Mouse (Mus musculus): ENCODE data around the gene Gm5565. TPM values are rescaled to one million over a fixed set of nuclear protein-coding genes. Genes with fewer than 3 reads are reported as not detected.
"Not testable (repeated sequence)": the region's sequence is repeated elsewhere in the genome, so short reads cannot be mapped to it uniquely, and the experiment has no call there.

Gene Gm5565
- total RNA-seq (2017) = not detected in 2 replicates

- not testable (repeated sequence) for ATAC-seq (ENCODE audit: extremely low read depth, insufficient number of reproducible peaks, low FRiP score, poor library complexity, severe bottlenecking)
These were observed at the start of gene Gm5565 for GRCm38 (mm10) chr5:146160439-146160838. Gm5565 (minus strand) TSS chr5:146160539.

DNA sequence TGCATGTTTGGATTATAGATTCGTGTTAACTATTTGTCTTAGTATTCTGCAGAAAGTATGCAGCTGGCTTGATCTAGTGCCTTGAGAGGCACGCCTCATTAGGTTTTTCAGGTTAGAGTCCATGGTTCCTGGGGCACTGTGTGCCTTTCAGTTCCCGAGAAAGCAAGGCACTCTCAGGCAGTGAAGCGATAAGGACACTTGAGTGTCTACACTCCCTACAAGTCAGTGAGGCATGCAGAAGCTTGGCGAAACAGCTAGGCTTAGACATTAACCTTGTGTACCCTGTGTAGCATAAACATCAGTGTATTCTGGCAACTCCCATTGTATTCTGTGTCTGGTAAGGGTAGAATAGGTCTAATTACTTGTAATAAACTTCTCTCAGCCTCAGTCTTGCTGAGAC lies 45.2 kb upstream of the Gm5565 start:
- ATAC-seq (ENCODE audit: extremely low read depth, insufficient number of reproducible peaks, low FRiP score, poor library complexity, severe bottlenecking) = no peak

GRCm38 (mm10) chr5:146203921-146204320 lies 43.6 kb upstream of the Gm5565 start:
- ATAC-seq (ENCODE audit: extremely low read depth, insufficient number of reproducible peaks, low FRiP score, poor library complexity, severe bottlenecking) = no peak

DNA sequence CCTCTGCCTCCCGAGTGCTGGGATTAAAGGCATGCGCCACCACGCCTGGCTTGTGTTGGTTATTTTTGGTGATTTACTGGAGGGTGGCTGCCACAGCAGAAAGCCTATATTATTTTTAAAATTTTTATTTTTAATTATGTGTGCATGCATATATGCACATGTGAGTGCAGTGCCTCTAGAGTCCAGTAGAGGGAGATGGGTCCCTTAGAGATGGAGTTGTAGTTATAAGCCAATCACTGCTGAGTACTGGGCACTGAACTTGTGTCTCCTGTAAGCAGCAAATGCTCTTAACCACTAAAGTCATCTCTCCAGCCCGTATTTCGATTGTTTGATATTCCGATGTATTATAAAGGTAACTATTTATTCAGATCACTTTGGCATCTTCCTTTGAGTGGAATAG lies 40.2 kb upstream of the Gm5565 start:
- ATAC-seq (ENCODE audit: extremely low read depth, insufficient number of reproducible peaks, low FRiP score, poor library complexity, severe bottlenecking) = no peak

DNA sequence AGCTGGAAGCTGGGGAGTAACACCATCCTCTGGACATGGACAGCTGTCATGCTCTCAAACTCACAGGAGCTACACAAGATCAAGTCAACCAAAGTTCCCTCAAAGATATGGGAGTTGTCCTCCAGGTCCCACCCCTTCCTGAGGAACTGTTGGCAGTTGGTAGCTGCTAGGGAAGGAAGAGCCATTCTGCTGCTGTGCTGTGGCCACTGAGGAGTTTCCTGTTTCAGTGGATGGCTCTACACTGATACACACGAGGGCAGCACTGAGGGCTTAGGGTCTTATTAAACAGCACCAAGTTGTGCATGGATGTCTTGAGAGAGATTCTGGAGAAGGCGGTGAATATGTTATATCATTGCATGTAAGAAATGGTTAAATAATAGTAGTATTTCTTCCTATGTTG lies 39.2 kb upstream of the Gm5565 start:
- ATAC-seq (ENCODE audit: extremely low read depth, insufficient number of reproducible peaks, low FRiP score, poor library complexity, severe bottlenecking) = no peak

DNA sequence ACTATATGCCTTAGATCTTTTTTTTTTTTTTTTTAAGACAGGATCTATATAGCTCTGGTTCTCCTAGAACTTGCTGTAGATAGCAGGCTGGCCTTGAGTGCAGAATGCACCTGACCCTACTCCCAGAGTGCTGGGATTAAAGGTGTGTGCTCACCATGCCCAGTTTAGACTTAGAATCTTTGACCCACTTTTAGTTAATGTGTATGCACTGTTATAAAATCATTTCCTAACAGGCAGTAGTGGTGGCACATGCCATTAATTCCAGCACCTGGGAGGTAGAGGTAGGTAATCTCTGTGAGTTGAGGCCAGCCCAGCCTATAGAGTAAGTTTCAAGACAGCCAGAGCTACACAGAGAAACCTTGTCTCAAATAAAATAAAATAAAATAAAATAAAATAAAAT lies 38.7 kb upstream of the Gm5565 start:
- ATAC-seq (ENCODE audit: extremely low read depth, insufficient number of reproducible peaks, low FRiP score, poor library complexity, severe bottlenecking) = no peak

DNA sequence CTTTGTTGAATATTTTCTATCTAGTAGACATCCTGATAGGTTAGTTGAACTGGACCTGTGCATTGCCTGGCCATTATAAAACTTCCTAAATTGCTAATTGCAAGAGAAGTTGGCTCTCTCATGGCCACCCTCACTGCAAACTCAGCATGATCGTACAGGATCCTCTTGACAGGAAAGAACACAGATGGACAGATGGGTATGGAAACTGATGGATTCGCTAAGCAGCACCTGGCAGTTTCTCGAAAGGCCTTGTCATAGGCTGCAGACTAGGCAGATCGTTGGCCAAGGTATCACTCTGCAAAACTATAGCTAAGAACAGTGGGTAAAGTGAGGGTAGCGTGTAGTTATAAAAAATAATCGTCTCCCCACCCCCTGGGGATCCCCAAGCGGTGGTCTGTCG lies 33.0 kb upstream of the Gm5565 start:
- ATAC-seq (ENCODE audit: extremely low read depth, insufficient number of reproducible peaks, low FRiP score, poor library complexity, severe bottlenecking) = no peak

DNA sequence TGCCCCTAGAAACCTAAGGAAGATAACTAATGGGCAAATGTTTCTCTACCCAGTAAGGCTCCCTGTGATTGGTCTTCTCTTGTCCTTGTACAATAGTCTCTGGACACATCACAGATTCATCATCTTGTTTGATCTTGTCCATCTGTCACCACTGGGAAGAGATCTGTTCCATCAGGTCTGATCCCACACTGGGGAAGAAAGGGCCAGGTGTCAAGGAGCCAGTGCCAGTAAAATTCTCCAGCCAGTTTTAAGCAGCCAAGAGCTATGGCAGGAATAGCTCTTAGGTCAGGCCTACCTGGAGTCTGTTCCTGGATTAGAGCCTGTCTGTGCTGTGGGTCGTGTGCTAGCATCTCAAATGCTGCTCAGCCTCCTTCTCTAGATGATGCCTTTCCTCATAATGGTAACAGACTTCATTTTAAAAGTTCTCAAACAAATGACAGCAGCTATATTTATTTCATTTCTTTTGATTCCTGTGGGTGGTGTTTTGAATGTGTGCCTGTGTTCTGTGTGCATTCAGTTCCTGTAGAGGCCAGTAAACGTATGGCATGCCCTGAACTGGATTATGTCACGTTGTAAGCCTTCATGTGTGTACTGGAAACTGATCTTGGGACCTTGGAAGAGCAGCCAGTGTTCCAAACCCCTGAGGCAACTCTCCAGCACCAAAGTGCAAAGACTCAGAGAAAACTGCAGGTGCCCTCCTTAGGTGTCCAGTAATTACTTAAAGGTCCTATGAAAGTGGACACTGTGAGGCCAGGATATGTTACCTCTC lies 30.3 kb upstream of the Gm5565 start:
- ATAC-seq (ENCODE audit: extremely low read depth, insufficient number of reproducible peaks, low FRiP score, poor library complexity, severe bottlenecking) = no peak

DNA sequence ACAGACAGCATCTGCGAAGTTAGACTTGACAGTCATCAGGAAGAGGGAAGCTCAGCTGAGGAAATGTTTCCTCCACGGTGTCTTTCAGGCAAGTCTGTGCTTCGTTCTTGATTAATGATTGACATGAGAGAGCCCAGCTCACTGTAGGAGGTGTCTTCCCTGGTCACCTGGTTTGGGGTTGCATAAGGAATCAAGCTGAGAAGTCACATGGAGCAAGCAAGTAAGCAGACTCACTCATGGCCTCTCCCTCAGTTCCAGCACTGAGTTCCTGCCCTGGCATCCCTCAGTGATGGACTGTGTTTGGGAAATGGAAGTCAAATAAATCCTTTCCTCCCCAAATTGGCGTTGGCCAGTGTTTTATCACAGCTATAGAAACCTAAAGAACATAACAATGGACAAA lies 29.8 kb upstream of the Gm5565 start:
- no peak for ATAC-seq (ENCODE audit: extremely low read depth, insufficient number of reproducible peaks, low FRiP score, poor library complexity, severe bottlenecking)

DNA sequence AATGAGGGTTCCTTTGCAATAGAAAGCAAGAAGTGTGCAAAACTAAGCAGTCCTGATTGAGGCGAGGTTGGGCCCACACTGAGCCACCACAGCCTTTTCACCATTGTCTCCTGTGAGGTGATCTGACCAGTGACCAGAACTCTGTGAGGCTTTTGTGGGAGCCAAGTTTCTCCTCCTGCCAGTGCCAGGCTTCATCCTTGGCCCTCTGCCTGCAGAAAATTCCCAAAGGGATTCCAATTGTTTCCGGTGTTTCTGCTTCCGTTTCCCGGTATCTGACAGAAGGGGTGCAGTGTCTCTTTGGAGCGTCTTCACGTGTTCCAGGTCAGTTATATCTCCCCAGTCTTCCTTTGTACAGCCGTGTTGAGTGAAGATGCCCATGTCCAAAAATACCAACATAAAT lies 28.4 kb upstream of the Gm5565 start:
- no peak for ATAC-seq (ENCODE audit: extremely low read depth, insufficient number of reproducible peaks, low FRiP score, poor library complexity, severe bottlenecking)

- ATAC-seq (ENCODE audit: extremely low read depth, insufficient number of reproducible peaks, low FRiP score, poor library complexity, severe bottlenecking) = no peak
These were observed 27.8 kb upstream of the Gm5565 start for GRCm38 (mm10) chr5:146188144-146188543.

- ATAC-seq (ENCODE audit: extremely low read depth, insufficient number of reproducible peaks, low FRiP score, poor library complexity, severe bottlenecking) = not testable (repeated sequence)
These were observed 27.1 kb upstream of the Gm5565 start for GRCm38 (mm10) chr5:146187441-146187840.

GRCm38 (mm10) chr5:146185204-146185603 lies 24.9 kb upstream of the Gm5565 start, which contains the start of gene 1700001J03Rik:
1700001J03Rik (minus strand) TSS chr5:146185304.
- ATAC-seq (ENCODE audit: extremely low read depth, insufficient number of reproducible peaks, low FRiP score, poor library complexity, severe bottlenecking) = not testable (repeated sequence)

- not testable (repeated sequence) for ATAC-seq (ENCODE audit: extremely low read depth, insufficient number of reproducible peaks, low FRiP score, poor library complexity, severe bottlenecking)
These were observed 12.4 kb upstream of the Gm5565 start for GRCm38 (mm10) chr5:146172744-146173143.

- not testable (repeated sequence) for ATAC-seq (ENCODE audit: extremely low read depth, insufficient number of reproducible peaks, low FRiP score, poor library complexity, severe bottlenecking)
These were observed 10.3 kb upstream of the Gm5565 start, which contains the start of gene Gm6309 for GRCm38 (mm10) chr5:146170621-146171020. Gm6309 (minus strand) TSS chr5:146170721.

- ATAC-seq (ENCODE audit: extremely low read depth, insufficient number of reproducible peaks, low FRiP score, poor library complexity, severe bottlenecking) = not testable (repeated sequence)
These were observed 2.0 kb downstream of the Gm5565 start for GRCm38 (mm10) chr5:146158326-146158725.

- ATAC-seq (ENCODE audit: extremely low read depth, insufficient number of reproducible peaks, low FRiP score, poor library complexity, severe bottlenecking) = no peak
These were observed 9.9 kb downstream of the Gm5565 start for GRCm38 (mm10) chr5:146150454-146150853.

- ATAC-seq (ENCODE audit: extremely low read depth, insufficient number of reproducible peaks, low FRiP score, poor library complexity, severe bottlenecking) = no peak
These were observed 12.4 kb downstream of the Gm5565 start for GRCm38 (mm10) chr5:146147903-146148302.

All from neutrophil, adult 5-6 weeks (primary cell).